Mouse (Mus musculus): ENCODE results near the gene Nip7. TPM values are rescaled to one million over a fixed set of nuclear protein-coding genes. Genes with fewer than 3 reads are reported as not detected.

The Nip7 gene
- total and polyA plus RNA-seq, 2 experiments from 2014 or later, result 40.1 to 68.2 TPM

GRCm38 (mm10) chr8:107046976-107047375 is 9.7 kb upstream of the Nip7 start:
- Histone ChIP-seq H3K4me2 (ENCODE audit: low read depth) (no peak overlapping the region), H3K36me3 (ENCODE audit: insufficient read depth) (peaks cover 69% of the 10 kb centered on the region), H3K27me3 (ENCODE audit: insufficient read depth, low read length) (no peaks in the 10 kb centered on the region), H3K27ac (ENCODE audit: low read depth, low read length) (no peak overlapping the region), H3K4me3 (ENCODE audit: low read depth, low read length) (no peak overlapping the region), H3K4me1 (ENCODE audit: insufficient read depth) (no peaks in the 10 kb centered on the region), H3K9me3 (ENCODE audit: low read length) (no peaks in the 10 kb centered on the region), H3K9ac (no peak overlapping the region)
- no peak for TF ChIP-seq CTCF (IDR thresholded peaks at IDR 0.05; ENCODE audit: low read depth)
- DNase-seq (no peak), ATAC-seq (no peak)
- WGBS, result 88% methylated on average over 5 of the region's 5 CpGs

GRCm38 (mm10) chr8:107048061-107048941 is 8.4 kb upstream of the Nip7 start, which contains the start of gene Pdf:
TSS of gene Pdf (minus strand) at chr8:107048614.
- WGBS, result under 1% methylated on average over 87 of the region's 87 CpGs
- ATAC-seq (peak; percentile 89), DNase-seq (peak; percentile 88)
- no peaks in the 10 kb centered on the region for H3K27me3 ChIP-seq (ENCODE audit: insufficient read depth, low read length)
- H3K4me2 ChIP-seq (ENCODE audit: low read depth), result peak within 1 kb of the TSS; percentile 83
- peaks cover 65% of the 10 kb centered on the region for H3K36me3 ChIP-seq (ENCODE audit: insufficient read depth)
- no peaks in the 10 kb centered on the region for H3K4me1 ChIP-seq (ENCODE audit: insufficient read depth)
- H3K9ac ChIP-seq, result peak within 1 kb of the TSS; percentile 67
- peak within 1 kb of the TSS; percentile 70 for H3K4me3 ChIP-seq (ENCODE audit: low read depth, low read length)
- H3K9me3 ChIP-seq (ENCODE audit: low read length), result no peaks in the 10 kb centered on the region
- peak within 1 kb of the TSS; percentile 86 for H3K27ac ChIP-seq (ENCODE audit: low read depth, low read length)
- TF ChIP-seq CTCF (IDR thresholded peaks at IDR 0.05; ENCODE audit: low read depth), result 0 out of 2 replicates have a peak, but pooled peaks have one; percentile 13

- ATAC-seq, result no peak
- WGBS, result 97% methylated on average over 4 of the region's 4 CpGs
- no peak for TF ChIP-seq CTCF (IDR thresholded peaks at IDR 0.05; ENCODE audit: low read depth)
- H3K4me2 ChIP-seq (ENCODE audit: low read depth), result peak overlapping the region; percentile 83; the same call in 1 of the 2 replicates
- no peaks in the 10 kb centered on the region for H3K27me3 ChIP-seq (ENCODE audit: insufficient read depth, low read length)
- no peak overlapping the region for H3K9ac ChIP-seq
- H3K27ac ChIP-seq (ENCODE audit: low read depth, low read length), result no peak overlapping the region
- H3K9me3 ChIP-seq (ENCODE audit: low read length), result no peaks in the 10 kb centered on the region
- no peak overlapping the region for H3K4me3 ChIP-seq (ENCODE audit: low read depth, low read length)
- no peak for DNase-seq
- H3K36me3 ChIP-seq (ENCODE audit: insufficient read depth), result peaks cover 55% of the 10 kb centered on the region
- no peaks in the 10 kb centered on the region for H3K4me1 ChIP-seq (ENCODE audit: insufficient read depth)
Observed at GRCm38 (mm10) chr8:107049480-107049879, 7.2 kb upstream of the Nip7 start.

- Histone ChIP-seq H3K9me3 (ENCODE audit: low read length) (no peaks in the 10 kb centered on the region), H3K4me2 (ENCODE audit: low read depth) (no peak overlapping the region), H3K9ac (no peak overlapping the region), H3K36me3 (ENCODE audit: insufficient read depth) (peaks cover 31% of the 10 kb centered on the region), H3K27me3 (ENCODE audit: insufficient read depth, low read length) (no peaks in the 10 kb centered on the region), H3K27ac (ENCODE audit: low read depth, low read length) (no peak overlapping the region), H3K4me3 (ENCODE audit: low read depth, low read length) (no peak overlapping the region), H3K4me1 (ENCODE audit: insufficient read depth) (peaks cover 6% of the 10 kb centered on the region; the same call in 1 of the 2 replicates)
- DNase-seq, result no peak
- TF ChIP-seq CTCF (IDR thresholded peaks at IDR 0.05; ENCODE audit: low read depth), result no peak
- over 99% methylated on average over 8 of the region's 8 CpGs for WGBS
- ATAC-seq, result no peak
Observed at GRCm38 (mm10) chr8:107052046-107052445, 4.6 kb upstream of the Nip7 start.

GRCm38 (mm10) chr8:107056973-107057369 is 294 bp downstream of the Nip7 start:
- peak; percentile 40; the same call in 1 of the 2 replicates for TF ChIP-seq CTCF (IDR thresholded peaks at IDR 0.05; ENCODE audit: low read depth)
- peak; percentile 40 for ATAC-seq

GRCm38 (mm10) chr8:107062613-107063012 is 5.9 kb downstream of the Nip7 start:
- H3K9ac ChIP-seq, result no peak overlapping the region
- ATAC-seq (no peak), DNase-seq (no peak)
- H3K4me3 ChIP-seq (ENCODE audit: low read depth, low read length), result no peak overlapping the region
- peaks cover 22% of the 10 kb centered on the region for H3K36me3 ChIP-seq (ENCODE audit: insufficient read depth)
- no peaks in the 10 kb centered on the region for H3K27me3 ChIP-seq (ENCODE audit: insufficient read depth, low read length)
- H3K27ac ChIP-seq (ENCODE audit: low read depth, low read length), result no peak overlapping the region
- H3K4me1 ChIP-seq (ENCODE audit: insufficient read depth), result peaks cover 3% of the 10 kb centered on the region; the same call in 1 of the 2 replicates
- H3K4me2 ChIP-seq (ENCODE audit: low read depth), result no peak overlapping the region
- no peak for TF ChIP-seq CTCF (IDR thresholded peaks at IDR 0.05; ENCODE audit: low read depth)
- WGBS, result 87% methylated on average over 1 of the region's 1 CpGs
- no peaks in the 10 kb centered on the region for H3K9me3 ChIP-seq (ENCODE audit: low read length)

More at GRCm38 (mm10) chr8:107056973-107057369, 294 bp downstream of the Nip7 start:
- no peaks in the 10 kb centered on the region for H3K9me3 ChIP-seq (ENCODE audit: low read length)
- H3K9ac ChIP-seq, result peak overlapping the region; percentile 67
- peak overlapping the region; percentile 94 for H3K4me3 ChIP-seq (ENCODE audit: low read depth, low read length)
- H3K27me3 ChIP-seq (ENCODE audit: insufficient read depth, low read length), result no peaks in the 10 kb centered on the region
- under 1% methylated on average over 33 of the region's 33 CpGs for WGBS
- peaks cover 14% of the 10 kb centered on the region for H3K4me1 ChIP-seq (ENCODE audit: insufficient read depth)
- H3K27ac ChIP-seq (ENCODE audit: low read depth, low read length), result no peak overlapping the region; the same call in 1 of the 2 replicates
- H3K4me2 ChIP-seq (ENCODE audit: low read depth), result peak overlapping the region; percentile 59
- H3K36me3 ChIP-seq (ENCODE audit: insufficient read depth), result peaks cover 34% of the 10 kb centered on the region
- DNase-seq, result no peak
